Mouse (Mus musculus): ENCODE measurements around the gene Parva. TPM values are rescaled to one million over a fixed set of nuclear protein-coding genes. Genes with fewer than 3 reads are reported as not detected.

Gene Parva
- polyA plus RNA-seq, 1 experiment from 2014 or later = 105 TPM

GRCm38 (mm10) chr7:112455566-112456110 is 28.3 kb downstream of the Parva start:
- Histone ChIP-seq H3K4me3 (replicated peaks) (no peak overlapping the region), H3K9me3 (replicated peaks) (no peaks in the 10 kb centered on the region), H3K27ac (replicated peaks) (no peak overlapping the region), H3K27me3 (no peaks in the 10 kb centered on the region), H3K9ac (no peak overlapping the region), H3K4me1 (peaks cover 54% of the 10 kb centered on the region), H3K36me3 (no peaks in the 10 kb centered on the region), H3K4me2 (replicated peaks) (no peak overlapping the region)
- no peak for ATAC-seq (ENCODE audit: insufficient number of reproducible peaks, low FRiP score, low TSS enrichment, low read depth)
- 61% methylated on average over 5 of the region's 5 CpGs for WGBS

- H3K36me3 ChIP-seq = no peaks in the 10 kb centered on the region
- ATAC-seq (ENCODE audit: insufficient number of reproducible peaks, low FRiP score, low TSS enrichment, low read depth) = no peak
- 66% methylated on average over 4 of the region's 4 CpGs for WGBS
- no peak overlapping the region for H3K4me3 ChIP-seq (replicated peaks)
- no peaks in the 10 kb centered on the region for H3K9me3 ChIP-seq (replicated peaks)
- H3K27ac ChIP-seq (replicated peaks) = no peak overlapping the region
- no peak overlapping the region for H3K4me2 ChIP-seq (replicated peaks)
- no peak overlapping the region for H3K9ac ChIP-seq
- peaks cover 59% of the 10 kb centered on the region for H3K4me1 ChIP-seq
- no peaks in the 10 kb centered on the region for H3K27me3 ChIP-seq
Measured at GRCm38 (mm10) chr7:112457373-112457772, 30.1 kb downstream of the Parva start.

DNA sequence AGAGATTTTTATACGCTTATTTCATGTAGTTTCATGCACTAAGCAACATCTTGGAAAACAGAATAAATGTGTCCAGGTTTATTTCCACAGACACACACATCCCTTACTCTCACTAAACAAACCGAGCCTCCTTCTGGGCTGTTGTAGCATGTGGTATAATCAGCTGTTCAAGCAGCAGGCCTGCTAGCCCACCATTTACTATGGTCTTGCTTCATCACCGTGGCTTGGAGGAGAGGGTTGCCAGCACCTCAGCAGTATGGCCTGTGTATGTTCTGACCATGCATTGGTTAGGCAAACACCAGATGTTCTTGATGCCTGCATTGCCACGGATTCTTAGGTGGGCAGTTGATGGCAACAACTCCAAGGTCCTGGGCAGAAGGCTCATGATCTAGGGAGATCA is 30.6 kb downstream of the Parva start:
- Histone ChIP-seq H3K9me3 (replicated peaks) (no peaks in the 10 kb centered on the region), H3K27me3 (no peaks in the 10 kb centered on the region), H3K9ac (no peak overlapping the region), H3K4me3 (replicated peaks) (no peak overlapping the region), H3K36me3 (no peaks in the 10 kb centered on the region), H3K27ac (replicated peaks) (no peak overlapping the region), H3K4me1 (peaks cover 63% of the 10 kb centered on the region), H3K4me2 (replicated peaks) (no peak overlapping the region)
- WGBS = 81% methylated on average over 4 of the region's 4 CpGs
- ATAC-seq (ENCODE audit: insufficient number of reproducible peaks, low FRiP score, low TSS enrichment, low read depth) = no peak

DNA sequence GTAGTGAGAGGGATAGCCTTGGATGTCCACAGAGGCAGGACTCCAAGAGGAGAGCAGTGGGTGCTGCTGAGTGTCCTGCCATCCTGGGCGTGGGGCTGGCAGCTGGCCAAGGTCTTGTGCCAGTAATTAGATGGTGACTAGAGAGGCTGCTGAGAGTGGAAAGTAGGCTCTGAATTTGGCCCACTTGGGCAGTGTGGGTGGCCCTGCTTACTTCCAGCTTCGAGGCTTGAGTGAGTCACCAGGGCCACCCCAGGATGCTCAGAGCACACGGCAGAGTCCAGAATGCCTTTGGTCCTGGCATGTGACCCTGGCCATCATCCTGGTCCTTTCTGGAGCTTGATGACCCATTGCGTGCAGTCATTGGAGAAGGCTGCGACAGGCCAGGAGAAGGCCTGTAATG is 31.1 kb downstream of the Parva start:
- Histone ChIP-seq H3K9me3 (replicated peaks) (no peaks in the 10 kb centered on the region), H3K4me2 (replicated peaks) (no peak overlapping the region), H3K4me1 (peaks cover 66% of the 10 kb centered on the region), H3K4me3 (replicated peaks) (no peak overlapping the region), H3K27ac (replicated peaks) (peak overlapping the region; percentile 39; the same call in 1 of the 2 replicates), H3K9ac (no peak overlapping the region), H3K36me3 (no peaks in the 10 kb centered on the region), H3K27me3 (no peaks in the 10 kb centered on the region)
- ATAC-seq (ENCODE audit: insufficient number of reproducible peaks, low FRiP score, low TSS enrichment, low read depth) = no peak
- WGBS = 58% methylated on average over 5 of the region's 5 CpGs

- no peak overlapping the region for H3K4me2 ChIP-seq (replicated peaks)
- no peaks in the 10 kb centered on the region for H3K27me3 ChIP-seq
- H3K9ac ChIP-seq = no peak overlapping the region
- no peaks in the 10 kb centered on the region for H3K36me3 ChIP-seq
- H3K9me3 ChIP-seq (replicated peaks) = no peaks in the 10 kb centered on the region
- ATAC-seq (ENCODE audit: insufficient number of reproducible peaks, low FRiP score, low TSS enrichment, low read depth) = no peak
- WGBS = 13% methylated on average over 2 of the region's 2 CpGs
- H3K4me1 ChIP-seq = peaks cover 65% of the 10 kb centered on the region
- H3K4me3 ChIP-seq (replicated peaks) = no peak overlapping the region
- peak overlapping the region; percentile 1; the same call in 1 of the 2 replicates for H3K27ac ChIP-seq (replicated peaks)
Measured at GRCm38 (mm10) chr7:112463074-112463473, 35.8 kb downstream of the Parva start.

- H3K4me2 ChIP-seq (replicated peaks) = no peak overlapping the region
- H3K9ac ChIP-seq = no peak overlapping the region
- H3K9me3 ChIP-seq (replicated peaks) = no peaks in the 10 kb centered on the region
- peaks cover 71% of the 10 kb centered on the region for H3K4me1 ChIP-seq
- H3K27ac ChIP-seq (replicated peaks) = peak overlapping the region; percentile 94; the same call in 1 of the 2 replicates
- H3K36me3 ChIP-seq = no peaks in the 10 kb centered on the region
- no peak for ATAC-seq (ENCODE audit: insufficient number of reproducible peaks, low FRiP score, low TSS enrichment, low read depth)
- no peak overlapping the region for H3K4me3 ChIP-seq (replicated peaks)
- 70% methylated on average over 3 of the region's 3 CpGs for WGBS
- no peaks in the 10 kb centered on the region for H3K27me3 ChIP-seq
Measured at GRCm38 (mm10) chr7:112465920-112466319, 38.6 kb downstream of the Parva start.

- H3K4me1 ChIP-seq = peaks cover 78% of the 10 kb centered on the region
- H3K27ac ChIP-seq (replicated peaks) = peak overlapping the region; percentile 94
- H3K9ac ChIP-seq = no peak overlapping the region
- no peaks in the 10 kb centered on the region for H3K9me3 ChIP-seq (replicated peaks)
- no peaks in the 10 kb centered on the region for H3K27me3 ChIP-seq
- H3K4me3 ChIP-seq (replicated peaks) = no peak overlapping the region
- 68% methylated on average over 3 of the region's 3 CpGs for WGBS
- H3K4me2 ChIP-seq (replicated peaks) = no peak overlapping the region
- no peaks in the 10 kb centered on the region for H3K36me3 ChIP-seq
- no peak for ATAC-seq (ENCODE audit: insufficient number of reproducible peaks, low FRiP score, low TSS enrichment, low read depth)
Measured at GRCm38 (mm10) chr7:112466786-112467185, 39.5 kb downstream of the Parva start.

GRCm38 (mm10) chr7:112467687-112468111 is 40.4 kb downstream of the Parva start:
- H3K4me1 ChIP-seq = peaks cover 79% of the 10 kb centered on the region
- H3K4me2 ChIP-seq (replicated peaks) = 0 out of 2 replicates have a peak overlapping the region, but pooled peaks have one; percentile 12

DNA sequence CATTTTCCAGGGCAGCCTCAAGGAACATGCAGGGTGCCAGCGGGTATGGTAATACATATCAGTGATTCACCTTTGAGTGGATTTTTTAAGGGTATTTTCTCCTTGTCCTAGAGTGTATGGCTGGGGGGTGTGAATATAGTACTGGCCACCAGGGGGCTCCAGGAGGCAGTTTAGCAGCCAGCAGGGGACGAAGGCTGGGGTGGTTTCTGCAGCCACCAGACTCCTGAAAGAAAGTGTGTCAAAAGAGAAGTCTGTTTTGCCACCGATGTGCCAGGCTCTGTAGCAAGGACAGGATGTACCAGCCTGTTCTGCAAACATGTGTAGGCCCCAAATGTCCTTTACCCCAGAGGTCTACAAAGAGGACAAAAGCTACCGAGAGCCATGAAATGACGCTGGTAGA is 42.5 kb downstream of the Parva start:
- Histone ChIP-seq H3K36me3 (no peaks in the 10 kb centered on the region), H3K4me2 (replicated peaks) (no peak overlapping the region), H3K9me3 (replicated peaks) (no peaks in the 10 kb centered on the region), H3K4me3 (replicated peaks) (no peak overlapping the region), H3K27ac (replicated peaks) (peak overlapping the region; percentile 19), H3K4me1 (peaks cover 79% of the 10 kb centered on the region), H3K27me3 (no peaks in the 10 kb centered on the region), H3K9ac (no peak overlapping the region)
- 37% methylated on average over 5 of the region's 5 CpGs for WGBS
- no peak for ATAC-seq (ENCODE audit: insufficient number of reproducible peaks, low FRiP score, low TSS enrichment, low read depth)

More at GRCm38 (mm10) chr7:112467687-112468111, 40.4 kb downstream of the Parva start:
- Histone ChIP-seq H3K27me3 (no peaks in the 10 kb centered on the region), H3K4me3 (replicated peaks) (no peak overlapping the region), H3K9me3 (replicated peaks) (no peaks in the 10 kb centered on the region), H3K9ac (no peak overlapping the region; the same call in 1 of the 2 replicates), H3K27ac (replicated peaks) (peak overlapping the region; percentile 94), H3K36me3 (no peaks in the 10 kb centered on the region)
- WGBS = 9% methylated on average over 11 of the region's 11 CpGs
- ATAC-seq (ENCODE audit: insufficient number of reproducible peaks, low FRiP score, low TSS enrichment, low read depth) = peak; percentile 91

- Histone ChIP-seq H3K4me2 (replicated peaks) (no peak overlapping the region), H3K27me3 (no peaks in the 10 kb centered on the region), H3K9ac (no peak overlapping the region), H3K4me3 (replicated peaks) (no peak overlapping the region), H3K9me3 (replicated peaks) (no peaks in the 10 kb centered on the region), H3K36me3 (no peaks in the 10 kb centered on the region), H3K27ac (replicated peaks) (peak overlapping the region; percentile 78), H3K4me1 (peaks cover 79% of the 10 kb centered on the region)
- ATAC-seq (ENCODE audit: insufficient number of reproducible peaks, low FRiP score, low TSS enrichment, low read depth) = no peak
- 44% methylated on average over 7 of the region's 7 CpGs for WGBS
Measured at GRCm38 (mm10) chr7:112471316-112471715, 44.0 kb downstream of the Parva start.

GRCm38 (mm10) chr7:112472024-112472707 is 44.9 kb downstream of the Parva start:
- H3K4me2 ChIP-seq (replicated peaks) = no peak overlapping the region
- WGBS = 45% methylated on average over 10 of the region's 10 CpGs
- H3K27me3 ChIP-seq = no peaks in the 10 kb centered on the region
- no peak for ATAC-seq (ENCODE audit: insufficient number of reproducible peaks, low FRiP score, low TSS enrichment, low read depth)
- peak overlapping the region; percentile 78 for H3K27ac ChIP-seq (replicated peaks)
- no peaks in the 10 kb centered on the region for H3K9me3 ChIP-seq (replicated peaks)
- no peak overlapping the region for H3K9ac ChIP-seq
- H3K36me3 ChIP-seq = no peaks in the 10 kb centered on the region
- H3K4me3 ChIP-seq (replicated peaks) = no peak overlapping the region
- H3K4me1 ChIP-seq = peaks cover 72% of the 10 kb centered on the region
